Mouse (Mus musculus) heart, embryonic 16.5 days (tissue): ENCODE measurements around the gene Nxph2. TPM values are rescaled to one million over a fixed set of nuclear protein-coding genes. Genes with fewer than 3 reads are reported as not detected.
A peak's percentile ranks its signal among the peaks of the same experiment; 100 is the strongest.
"Not testable (repeated sequence)": the region's sequence is repeated elsewhere in the genome, so short reads cannot be mapped to it uniquely, and the experiment has no call there.

Experiments used
- ATAC-seq: fragments of 200-750 bp; cut with Nextera tagmentation; replicated peaks from 2 replicates; pipeline ENCODE4 v1.8.0; 2017; ENCODE audit warnings: moderate number of reproducible peaks; ENCODE audit not compliant: insufficient read depth, low FRiP score; ENCODE audit errors: extremely low read depth
- H3K27ac ChIP-seq: fragments of 300-500 bp; sonication (generic); 2 replicates; pipeline ENCODE4 v1.5.1; 2014; ENCODE audit warnings: mild to moderate bottlenecking, low read length, control low read depth, moderate library complexity
- H3K27me3 ChIP-seq: fragments of 300-500 bp; sonication (generic); 2 replicates; pipeline ENCODE4 v1.6.1; 2014; ENCODE audit warnings: low read length, mixed read lengths; ENCODE audit not compliant: control insufficient read depth, insufficient read depth
- H3K36me3 ChIP-seq: fragments of 300-500 bp; sonication (generic); 2 replicates; pipeline ENCODE4 v1.6.1; 2014; ENCODE audit not compliant: control insufficient read depth, insufficient read depth
- H3K4me1 ChIP-seq: fragments of 300-500 bp; sonication (generic); 2 replicates; pipeline ENCODE4 v1.6.1; 2014; ENCODE audit warnings: low read length, mixed read lengths; ENCODE audit not compliant: control insufficient read depth, insufficient read depth
- H3K4me2 ChIP-seq: fragments of 300-500 bp; sonication (generic); 2 replicates; pipeline ENCODE4 v1.6.1; 2014; ENCODE audit warnings: low read depth, mild to moderate bottlenecking, control low read depth, low read length
- H3K4me3 ChIP-seq: fragments of 300-500 bp; sonication (generic); 2 replicates; pipeline ENCODE4 v1.5.1; 2014; ENCODE audit warnings: mild to moderate bottlenecking, control low read depth, low read length
- H3K9ac ChIP-seq: fragments of 300-500 bp; sonication (generic); 2 replicates; pipeline ENCODE4 v1.6.1; 2014; ENCODE audit warnings: low read length, control low read depth
- H3K9me3 ChIP-seq: fragments of 300-500 bp; sonication (generic); replicated peaks from 2 replicates; pipeline ENCODE4 v1.6.1; 2016; ENCODE audit warnings: low read length; ENCODE audit not compliant: control insufficient read depth
- WGBS: fragments of 180-500 bp; shearing (Covaris S2); extraction: QIAGEN DNeasy Blood & Tissue Kit; methylation state at CpG from one replicate; pipeline ENCODE4 v1.1.7; 2014; 5-methylcytosine and 5-hydroxymethylcytosine counted together
- polyA plus RNA-seq: library from polyadenylated mRNA; unstranded; fragments of >200 nt; fragmentation: Nextera tagmentation; extraction: Ambion mirVana; gene quantifications from 2 replicates; pipeline ENCODE4 v1.2.1, GENCODE M21; 2015

The Nxph2 gene
- polyA plus RNA-seq, result not detected in 2 replicates

- Histone ChIP-seq H3K27me3 (peaks cover 7% of the 10 kb centered on the region), H3K27ac (no peak within 1 kb of the TSS), H3K9ac (no peak within 1 kb of the TSS), H3K4me1 (no peaks in the 10 kb centered on the region), H3K4me2 (peak within 1 kb of the TSS; percentile 53), H3K4me3 (peak within 1 kb of the TSS; percentile 19; the same call in 1 of the 2 replicates), H3K36me3 (no peaks in the 10 kb centered on the region), H3K9me3 (no peaks in the 10 kb centered on the region)
- WGBS, result 2% methylated on average over 31 of the region's 31 CpGs
- no peak for ATAC-seq
Measured at GRCm38 (mm10) chr2:23320746-23321585, at the start of gene Nxph2. Gene Nxph2, plus strand, starts transcription at chr2:23321246.

- WGBS, result 44% methylated on average over 19 of the region's 19 CpGs
Measured at GRCm38 (mm10) chr2:23290991-23291390, 30.1 kb upstream of the Nxph2 start.

GRCm38 (mm10) chr2:23314869-23315268 lies 6.2 kb upstream of the Nxph2 start:
- ATAC-seq, result no peak
- 6% methylated on average over 1 of the region's 1 CpGs for WGBS
- no peaks in the 10 kb centered on the region for H3K9me3 ChIP-seq
- H3K27me3 ChIP-seq, result no peaks in the 10 kb centered on the region
- H3K4me1 ChIP-seq, result no peaks in the 10 kb centered on the region
- H3K4me3 ChIP-seq, result no peak overlapping the region
- H3K36me3 ChIP-seq, result no peaks in the 10 kb centered on the region
- H3K4me2 ChIP-seq, result no peak overlapping the region
- no peak overlapping the region for H3K27ac ChIP-seq
- no peak overlapping the region for H3K9ac ChIP-seq

More at GRCm38 (mm10) chr2:23290991-23291390, 30.1 kb upstream of the Nxph2 start:
- H3K4me1 ChIP-seq, H3K9me3 ChIP-seq, ATAC-seq, H3K9ac ChIP-seq, H3K4me3 ChIP-seq, H3K36me3 ChIP-seq, H3K4me2 ChIP-seq, H3K27me3 ChIP-seq, H3K27ac ChIP-seq: not testable (repeated sequence)

Other genes starting within 250 kb of the Nxph2 start
- gene Mastl, start 165.2 kb upstream of the Nxph2 start, polyA plus RNA-seq, result 7.4 and 9.6 TPM in 2 replicates
- 43.9 and 48.5 TPM in 2 replicates for gene Yme1l1, start 164.9 kb upstream of the Nxph2 start, polyA plus RNA-seq
- gene 4931423N10Rik, start 113.8 kb upstream of the Nxph2 start, polyA plus RNA-seq, result not detected in 2 replicates